Mouse (Mus musculus) ES-E14 (cell line): ENCODE results near the gene Tbc1d10a. TPM values are rescaled to one million over a fixed set of nuclear protein-coding genes. Genes with fewer than 3 reads are reported as not detected.

Source experiments
- DNase-seq: peaks from one replicate; pipeline ENCODE4 v3.0.0-alpha.2; 2013; ENCODE audit warnings: low read depth, low spot score
- H3K27ac ChIP-seq: 2 replicates; pipeline ENCODE4 v1.5.1; 2012; ENCODE audit warnings: low read depth, mild to moderate bottlenecking, low read length, moderate library complexity, mixed read lengths; ENCODE audit not compliant: poor library complexity, insufficient read depth, severe bottlenecking
- H3K36me3 ChIP-seq: 2 replicates; pipeline ENCODE4 v1.6.1; 2012; ENCODE audit warnings: mild to moderate bottlenecking, low read length, moderate library complexity, mixed read lengths; ENCODE audit not compliant: control insufficient read depth, poor library complexity, insufficient read depth, severe bottlenecking
- H3K4me1 ChIP-seq, 2 experiments: fragments of 150-350 bp in 1 of 2; sonication (generic) in 1 of 2; 2 replicates each; pipeline ENCODE4 v1.6.1; 2012; ENCODE audit warnings: low read length in 2 of 2, mild to moderate bottlenecking in 1 of 2, mixed read lengths in 1 of 2; ENCODE audit not compliant: control insufficient read depth in 2 of 2, insufficient read depth in 2 of 2, poor library complexity in 1 of 2
- H3K4me3 ChIP-seq, 2 experiments: fragments of 150-350 bp in 1 of 2; sonication (generic) in 1 of 2; 2 replicates each; pipeline ENCODE4 v1.5.1; 2012; ENCODE audit warnings: low read length in 2 of 2, low read depth in 1 of 2, mild to moderate bottlenecking in 1 of 2, mixed read lengths in 1 of 2; ENCODE audit not compliant: insufficient read depth in 1 of 2, poor library complexity in 1 of 2, severe bottlenecking in 1 of 2
- H3K9ac ChIP-seq: 2 replicates; pipeline ENCODE4 v1.6.1; 2012; ENCODE audit warnings: low read depth, mild to moderate bottlenecking, low read length, mixed read lengths; ENCODE audit not compliant: poor library complexity, insufficient read depth, severe bottlenecking
- H3K9me3 ChIP-seq: fragments of 150-350 bp; sonication (generic); 2 replicates; pipeline ENCODE4 v1.6.1; 2012; ENCODE audit warnings: low read depth, mild to moderate bottlenecking, low read length; ENCODE audit not compliant: control insufficient read depth, insufficient read depth
- CHD2 ChIP-seq: IDR thresholded peaks from 2 replicates; pipeline ENCODE4 v1.6.1; 2014; ENCODE audit warnings: mild to moderate bottlenecking, low read depth, low read length, inconsistent platforms
- HCFC1 ChIP-seq: IDR thresholded peaks from 2 replicates; pipeline ENCODE4 v1.6.1; 2012; ENCODE audit warnings: low read length, inconsistent platforms, borderline replicate concordance; ENCODE audit not compliant: insufficient read depth
- MAFK ChIP-seq: IDR thresholded peaks from 2 replicates; pipeline ENCODE4 v1.6.1; 2014; ENCODE audit warnings: mild to moderate bottlenecking, low read depth, low read length, inconsistent platforms; ENCODE audit not compliant: insufficient read depth
- ZC3H11A ChIP-seq: IDR thresholded peaks from 2 replicates; pipeline ENCODE4 v1.6.1; 2012; ENCODE audit warnings: low read depth, mild to moderate bottlenecking, inconsistent platforms, low read length, borderline replicate concordance
- ZNF384 ChIP-seq: IDR thresholded peaks from 2 replicates; pipeline ENCODE4 v1.6.1; 2012; ENCODE audit warnings: low read depth, low read length, inconsistent platforms
- in situ Hi-C, 2 experiments: fragments of 600-800 bp; cut with MboI; formaldehyde crosslinking; loops; one replicate each; pipeline ENCODE4 v1.15.1; 2025; ENCODE audit warnings: low sequenced_read_pairs in 2 of 2, inconsistent platforms in 1 of 2; ENCODE audit not compliant: unreplicated experiment in 2 of 2
- total RNA-seq: library from RNA; depleted of rRNA; stranded (reverse); fragments of 300-350 nt; gene quantifications from 2 replicates; pipeline ENCODE4 v1.2.3, GENCODE M21; 2012

Gene Tbc1d10a
- total RNA-seq, 1 experiment = 40.9 TPM

GRCm38 (mm10) chr11:4235052-4235655 is 48.6 kb downstream of the Tbc1d10a start:
- no peak overlapping the region for H3K27ac ChIP-seq
- H3K4me1 ChIP-seq = peaks cover 2 to 23% of the 10 kb centered on the region in 2 experiments; a peak in 2 of 4 replicates
- no peaks in the 10 kb centered on the region for H3K9me3 ChIP-seq
- H3K36me3 ChIP-seq = no peaks in the 10 kb centered on the region
- no peak overlapping the region for H3K4me3 ChIP-seq
- H3K9ac ChIP-seq = no peak overlapping the region
- in situ Hi-C loops = no loop called here
- TF ChIP-seq CHD2 (no peak), MAFK (no peak), ZC3H11A (no peak), HCFC1 (no peak), ZNF384 (no peak)
- DNase-seq = no peak

DNA sequence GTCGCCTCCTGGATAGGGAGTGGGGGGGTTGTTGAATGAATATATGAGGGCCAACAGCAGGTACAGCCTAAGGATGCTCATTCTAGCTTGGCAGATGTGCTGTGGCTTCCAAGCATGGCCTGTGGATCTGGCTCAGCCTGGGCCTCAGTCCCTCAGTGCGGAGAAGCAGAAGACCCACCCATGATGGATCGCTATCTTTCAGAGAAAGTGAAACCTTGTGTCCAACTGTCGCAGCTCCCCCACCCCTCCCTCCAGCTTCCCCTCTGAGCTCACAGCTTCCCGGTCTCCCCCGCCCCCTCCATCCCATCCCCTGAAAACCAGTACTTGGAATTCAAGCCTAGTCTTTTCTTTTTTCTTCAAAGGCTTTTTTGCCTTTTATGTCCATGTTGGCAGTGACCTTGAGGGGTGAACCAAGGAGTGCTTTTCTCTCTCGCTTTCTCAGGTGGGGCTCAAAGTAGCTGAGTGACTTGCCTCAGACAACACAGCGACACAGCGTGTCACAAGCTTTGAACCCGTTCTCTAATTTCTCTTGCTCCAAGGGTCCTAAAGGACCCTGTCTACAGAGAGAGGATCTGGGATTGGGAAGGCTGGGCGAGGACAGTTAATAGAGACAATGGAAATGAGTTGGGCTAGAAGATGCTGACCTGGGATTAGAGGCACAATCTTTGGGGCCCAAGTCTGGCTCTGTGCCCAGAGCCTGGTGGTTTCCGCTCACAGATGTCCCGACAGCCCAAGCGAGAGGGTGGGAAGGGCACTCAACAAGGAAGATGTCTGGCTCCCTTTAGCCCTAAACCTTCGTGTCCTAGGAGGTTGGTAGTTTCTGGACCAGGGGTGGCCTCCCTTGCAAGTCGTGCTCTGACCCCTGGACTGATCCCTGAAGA is 49.3 kb downstream of the Tbc1d10a start, which contains the start of gene Osm:
Gene Osm, plus strand, starts transcription at position 756 of the 881 bp plus-strand sequence.
- H3K9me3 ChIP-seq = no peaks in the 10 kb centered on the region
- no peaks in the 10 kb centered on the region for H3K36me3 ChIP-seq
- H3K9ac ChIP-seq = no peak within 1 kb of the TSS
- TF ChIP-seq CHD2 (no peak), MAFK (no peak), ZC3H11A (no peak), ZNF384 (no peak), HCFC1 (no peak)
- peak within 1 kb of the TSS in 1 of 2 experiments; percentile 10; a peak in 1 of 4 replicates for H3K4me3 ChIP-seq
- H3K4me1 ChIP-seq = peaks cover 2 to 27% of the 10 kb centered on the region in 2 experiments; a peak in 2 of 4 replicates
- in situ Hi-C loops = no loop called here
- DNase-seq = no peak
- H3K27ac ChIP-seq = no peak within 1 kb of the TSS

- Histone ChIP-seq H3K9ac (no peak overlapping the region), H3K4me3 (no peak overlapping the region), H3K27ac (no peak overlapping the region), H3K4me1 (peaks cover 0 to 27% of the 10 kb centered on the region in 2 experiments; a peak in 2 of 4 replicates), H3K36me3 (no peaks in the 10 kb centered on the region), H3K9me3 (no peaks in the 10 kb centered on the region)
- no peak for TF ChIP-seq CHD2
- TF ChIP-seq ZNF384 = no peak
- no peak for TF ChIP-seq MAFK
- TF ChIP-seq ZC3H11A = no peak
- no peak for TF ChIP-seq HCFC1
- in situ Hi-C loops = no loop called here
- DNase-seq = no peak
Observed at GRCm38 (mm10) chr11:4236546-4237067, 50.0 kb downstream of the Tbc1d10a start.

DNA sequence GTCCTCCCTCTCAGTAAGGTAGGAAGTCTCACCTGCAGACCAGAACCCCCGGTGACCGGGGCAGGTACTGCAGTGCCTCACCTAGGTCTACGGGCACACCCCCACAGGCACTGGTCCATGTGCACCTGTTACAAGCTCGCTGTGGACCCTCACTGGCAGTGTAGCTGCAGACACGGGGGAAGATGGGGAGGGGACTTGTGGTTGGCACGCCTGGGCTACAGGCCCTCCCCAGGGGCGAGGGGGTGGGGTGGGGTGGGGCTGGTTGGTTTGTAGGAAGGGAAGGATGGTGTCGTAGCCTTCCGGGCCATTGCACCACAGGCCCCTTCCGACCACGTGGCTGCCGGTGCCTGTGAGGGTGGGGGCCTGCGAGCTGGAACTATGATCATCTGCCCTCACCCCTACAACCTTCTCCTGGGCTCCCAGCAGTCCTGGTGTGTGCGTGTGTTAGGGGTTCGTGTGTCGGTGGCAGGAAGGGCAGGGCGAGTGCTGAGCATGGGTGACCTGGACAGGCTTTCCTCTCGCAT is 50.9 kb downstream of the Tbc1d10a start:
- no peak for TF ChIP-seq HCFC1
- TF ChIP-seq ZNF384 = no peak
- TF ChIP-seq CHD2 = no peak
- no peak for TF ChIP-seq MAFK
- no peak for TF ChIP-seq ZC3H11A
- H3K4me1 ChIP-seq = peaks cover 0 to 27% of the 10 kb centered on the region in 2 experiments; a peak in 2 of 4 replicates
- H3K27ac ChIP-seq = no peak overlapping the region
- no peak for DNase-seq
- H3K9ac ChIP-seq = no peak overlapping the region
- peak overlapping the region in 1 of 2 experiments; percentile 21; a peak in 1 of 4 replicates for H3K4me3 ChIP-seq
- no peaks in the 10 kb centered on the region for H3K36me3 ChIP-seq
- in situ Hi-C loops = no loop called here
- no peaks in the 10 kb centered on the region for H3K9me3 ChIP-seq
